Mouse (Mus musculus): ENCODE results near the gene Frmpd4.

GRCm38 (mm10) chrX:167597639-167598217, 979.3 kb downstream of the Frmpd4 start:
- no peak for TF ChIP-seq USF1 (IDR thresholded peaks at IDR 0.05; ENCODE audit: low read depth, low read length)
- no peak for TF ChIP-seq USF2 (conservative IDR thresholded peaks at IDR 0.05; ENCODE audit: low read depth, low read length)
- no peak for TF ChIP-seq E2F4 (IDR thresholded peaks at IDR 0.05; ENCODE audit: insufficient replicate concordance, low read depth, low read length)
- no peak for TF ChIP-seq CTCF (conservative IDR thresholded peaks at IDR 0.05 in 1 of 2, IDR thresholded peaks at IDR 0.05 in 1 of 2; ENCODE audit: low read depth in 2 of 2, low read length in 2 of 2)
- TF ChIP-seq JUND (conservative IDR thresholded peaks at IDR 0.05; ENCODE audit: low read depth, low read length): no peak
